Mouse (Mus musculus) ES-Bruce4 (cell line): ENCODE results near the gene Ccdc134. TPM values are rescaled to one million over a fixed set of nuclear protein-coding genes. Genes with fewer than 3 reads are reported as not detected.

Experiments
- H3K27ac ChIP-seq: 2 replicates; pipeline ENCODE4 v1.5.1; 2012; ENCODE audit warnings: low read length, inconsistent platforms; ENCODE audit not compliant: insufficient read depth
- H3K27me3 ChIP-seq: 2 replicates; pipeline ENCODE4 v1.6.1; 2012; ENCODE audit warnings: mild to moderate bottlenecking, low read length, inconsistent platforms; ENCODE audit not compliant: control insufficient read depth, poor library complexity, insufficient read depth, severe bottlenecking
- H3K36me3 ChIP-seq: 2 replicates; pipeline ENCODE4 v1.6.1; 2012; ENCODE audit warnings: inconsistent platforms, mild to moderate bottlenecking, low read length, moderate library complexity; ENCODE audit not compliant: control insufficient read depth, poor library complexity, insufficient read depth, severe bottlenecking
- H3K4me1 ChIP-seq: one replicate; pipeline ENCODE4 v1.8.1; 2011; ENCODE audit warnings: low read length; ENCODE audit not compliant: control insufficient read depth, insufficient read depth
- H3K4me3 ChIP-seq: 2 replicates; pipeline ENCODE4 v1.5.1; 2011; ENCODE audit warnings: low read depth, mild to moderate bottlenecking, low read length
- H3K9ac ChIP-seq: 2 replicates; pipeline ENCODE4 v1.6.1; 2012; ENCODE audit warnings: low read depth, mild to moderate bottlenecking, inconsistent platforms; ENCODE audit not compliant: poor library complexity, severe bottlenecking
- H3K9me3 ChIP-seq: replicated peaks from 2 replicates; pipeline ENCODE4 v1.6.1; 2012; ENCODE audit warnings: mild to moderate bottlenecking, low read length, inconsistent platforms; ENCODE audit not compliant: control insufficient read depth, poor library complexity, insufficient read depth, severe bottlenecking
- CTCF ChIP-seq: IDR thresholded peaks from one replicate; pipeline ENCODE4 v1.8.1; 2011; ENCODE audit warnings: low read depth, low read length
- EP300 ChIP-seq: IDR thresholded peaks from 2 replicates; pipeline ENCODE4 v1.6.1; 2011; ENCODE audit warnings: low read depth, low read length; ENCODE audit not compliant: insufficient read depth
- POLR2A ChIP-seq: IDR thresholded peaks from one replicate; pipeline ENCODE4 v1.8.1; 2011; ENCODE audit warnings: low read length; ENCODE audit not compliant: insufficient read depth
- polyA plus RNA-seq: library from polyadenylated mRNA; stranded (reverse); fragments of >200 nt; gene quantifications from 2 replicates; pipeline ENCODE4 v1.2.4, GENCODE M21; 2011; ENCODE audit warnings: low read depth; ENCODE audit not compliant: missing spikeins, insufficient read depth, insufficient read length

Ccdc134 gene
- polyA plus RNA-seq, 1 experiment: 15.0 TPM

DNA sequence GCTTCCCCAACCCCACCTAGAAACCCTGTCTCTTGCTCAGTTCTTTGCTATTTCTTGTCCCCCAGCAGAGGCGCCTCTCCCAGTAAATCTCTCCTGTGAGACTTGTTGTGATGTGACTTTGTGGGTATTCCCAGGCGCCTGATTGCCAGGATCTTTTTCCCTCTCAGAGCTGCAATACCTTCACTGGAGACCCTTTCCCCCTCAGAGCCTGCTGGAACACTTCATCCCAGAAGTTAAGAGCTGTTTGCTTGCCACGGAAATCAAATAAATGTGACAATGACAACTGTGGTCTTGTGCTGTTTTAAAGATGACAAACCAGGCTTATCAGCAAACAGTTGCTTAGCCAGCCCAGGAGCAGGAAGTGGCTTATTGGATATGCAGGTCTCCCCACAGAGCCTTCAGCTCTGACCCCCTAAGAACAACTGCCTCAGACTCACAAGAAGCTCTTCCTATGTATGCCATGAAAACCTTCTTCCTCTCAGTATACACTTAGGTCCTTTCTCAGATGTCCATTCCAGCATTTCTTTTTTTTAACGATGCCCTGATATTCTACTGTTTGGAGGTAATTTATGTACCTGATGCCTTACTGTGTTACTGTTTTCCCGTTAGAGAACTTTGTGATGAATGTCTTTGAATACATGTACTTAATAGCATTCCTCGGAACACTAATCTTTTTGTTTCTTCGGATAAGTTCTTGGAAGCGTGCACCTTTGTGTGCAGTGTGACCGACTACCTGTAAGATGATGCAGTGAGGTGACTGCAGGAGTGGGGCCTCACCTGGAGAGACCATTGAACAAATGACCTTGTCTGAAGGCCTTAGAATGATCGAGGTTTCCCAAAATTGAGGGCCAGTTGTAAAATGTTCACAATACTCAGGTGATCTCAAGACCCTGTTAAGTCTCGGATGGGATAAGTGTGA, 18.4 kb downstream of the Ccdc134 start:
- Histone ChIP-seq H3K9me3 (no peaks in the 10 kb centered on the region), H3K36me3 (0 out of 2 replicates have a peak, but pooled peaks cover 5% of the 10 kb centered on the region), H3K9ac (peak overlapping the region; percentile 53), H3K27me3 (no peaks in the 10 kb centered on the region), H3K4me1 (peaks cover 5% of the 10 kb centered on the region), H3K27ac (peak overlapping the region; percentile 97), H3K4me3 (peak overlapping the region; percentile 47)
- TF ChIP-seq EP300 (no peak), CTCF (no peak), POLR2A (no peak)

DNA sequence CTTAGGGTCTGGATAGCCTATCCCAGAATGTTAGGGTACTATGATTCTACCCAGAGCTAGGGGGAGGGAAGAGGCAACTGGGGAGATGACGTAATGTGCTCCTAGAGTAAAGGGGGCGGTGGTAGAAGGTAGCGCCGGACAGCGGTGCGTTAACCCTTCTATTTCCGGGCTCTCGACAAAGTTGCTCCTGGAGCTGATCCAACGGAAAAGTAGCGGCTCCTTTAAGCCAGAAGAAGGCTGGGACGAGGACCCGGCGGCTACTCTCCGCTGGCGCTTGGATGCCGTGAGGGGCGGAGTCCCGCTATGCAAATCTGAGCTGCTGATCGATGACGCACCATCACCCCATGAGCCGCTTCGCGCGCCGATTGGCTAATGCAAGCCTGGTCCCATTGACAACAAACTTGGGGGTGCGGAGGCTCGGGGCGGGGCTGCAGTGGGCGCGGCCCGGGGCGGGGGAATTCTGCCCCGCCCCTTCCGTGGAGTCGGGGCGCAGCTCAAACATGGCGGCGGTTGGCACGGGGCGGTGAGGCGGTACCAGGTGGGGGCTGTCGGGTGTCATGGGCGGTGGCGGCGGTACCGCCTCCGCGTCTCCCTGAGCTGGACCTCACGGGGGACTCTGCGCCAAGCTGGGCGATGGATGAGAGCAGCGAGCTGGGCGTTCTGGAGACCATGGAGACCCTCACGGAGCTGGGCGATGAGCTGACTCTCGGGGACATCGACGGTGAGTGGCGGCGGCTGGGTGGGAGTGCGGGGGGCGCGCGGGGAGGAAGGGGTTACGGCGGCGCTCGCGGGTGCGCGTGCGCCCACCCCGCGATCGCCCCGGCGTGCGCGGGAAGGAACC, 19.3 kb downstream of the Ccdc134 start, which contains the start of gene Srebf2:
TSS of gene Srebf2 (plus strand) at position 412 of the 841 bp plus-strand sequence.
- Histone ChIP-seq H3K27ac (peak within 1 kb of the TSS; percentile 97), H3K9ac (peak within 1 kb of the TSS; percentile 100), H3K4me3 (peak within 1 kb of the TSS; percentile 94), H3K27me3 (no peaks in the 10 kb centered on the region), H3K36me3 (0 out of 2 replicates have a peak, but pooled peaks cover 5% of the 10 kb centered on the region), H3K4me1 (peaks cover 6% of the 10 kb centered on the region), H3K9me3 (no peaks in the 10 kb centered on the region)
- TF ChIP-seq EP300 (peak; percentile 70), POLR2A (peak; percentile 55), CTCF (no peak)

- Histone ChIP-seq H3K36me3 (0 out of 2 replicates have a peak, but pooled peaks cover 5% of the 10 kb centered on the region), H3K4me1 (peaks cover 10% of the 10 kb centered on the region), H3K9me3 (no peaks in the 10 kb centered on the region), H3K4me3 (peak overlapping the region; percentile 94), H3K27ac (no peak overlapping the region), H3K9ac (peak overlapping the region; percentile 100), H3K27me3 (no peaks in the 10 kb centered on the region)
- TF ChIP-seq EP300: no peak
- no peak for TF ChIP-seq CTCF
- no peak for TF ChIP-seq POLR2A
These were observed 19.9 kb downstream of the Ccdc134 start for GRCm38 (mm10) chr15:82147611-82148111.

DNA sequence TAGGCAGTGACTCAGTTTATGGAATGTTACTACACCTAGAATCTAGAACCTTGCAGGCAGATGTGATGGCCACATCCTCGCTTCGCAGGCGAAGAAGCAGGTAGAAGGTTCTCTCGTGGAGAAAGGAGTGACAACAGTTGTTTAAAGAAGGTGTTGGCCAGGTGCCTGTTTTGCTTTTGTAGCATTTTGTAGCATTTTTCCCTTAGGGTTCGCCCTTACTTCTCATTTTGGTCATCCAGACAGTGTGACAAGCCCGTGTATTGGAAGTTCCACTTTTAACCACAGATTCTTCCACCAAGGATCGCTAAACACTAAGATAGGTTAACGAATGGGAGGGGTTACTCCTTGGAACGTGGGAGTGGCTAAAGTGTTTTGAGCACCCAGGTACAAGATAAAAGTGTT, 20.8 kb downstream of the Ccdc134 start:
- H3K36me3 ChIP-seq: 0 out of 2 replicates have a peak, but pooled peaks cover 5% of the 10 kb centered on the region
- peaks cover 10% of the 10 kb centered on the region for H3K4me1 ChIP-seq
- H3K9me3 ChIP-seq: no peaks in the 10 kb centered on the region
- H3K4me3 ChIP-seq: peak overlapping the region; percentile 74
- peak overlapping the region; percentile 100 for H3K9ac ChIP-seq
- no peaks in the 10 kb centered on the region for H3K27me3 ChIP-seq
- no peak for TF ChIP-seq CTCF
- TF ChIP-seq EP300: no peak
- no peak for TF ChIP-seq POLR2A
- H3K27ac ChIP-seq: no peak overlapping the region; the same call in 1 of the 2 replicates

DNA sequence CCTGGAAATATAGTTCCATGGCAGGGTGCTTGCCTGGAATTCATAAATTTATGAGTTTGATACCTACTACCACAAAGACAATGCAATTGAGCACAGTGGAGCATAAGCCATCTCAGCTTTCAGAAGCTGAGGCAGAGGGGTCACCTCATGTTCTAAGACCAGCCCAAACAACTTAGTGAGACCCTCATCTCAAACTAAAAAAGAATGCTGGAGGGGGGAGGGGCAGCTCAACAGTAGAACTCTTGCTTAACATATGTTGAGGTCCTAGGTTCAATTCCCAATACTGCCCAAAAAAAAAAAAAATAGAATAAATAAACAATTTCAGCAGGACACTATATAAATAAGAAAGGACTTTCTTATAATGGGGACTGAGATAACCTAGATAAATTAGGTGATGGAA, 22.3 kb downstream of the Ccdc134 start:
- H3K4me1 ChIP-seq: peaks cover 11% of the 10 kb centered on the region
- H3K36me3 ChIP-seq: 0 out of 2 replicates have a peak, but pooled peaks cover 5% of the 10 kb centered on the region
- H3K27ac ChIP-seq: no peak overlapping the region
- no peak overlapping the region for H3K9ac ChIP-seq
- no peaks in the 10 kb centered on the region for H3K9me3 ChIP-seq
- H3K4me3 ChIP-seq: no peak overlapping the region
- TF ChIP-seq CTCF (no peak), EP300 (no peak), POLR2A (no peak)
- no peaks in the 10 kb centered on the region for H3K27me3 ChIP-seq
